Mouse (Mus musculus): ENCODE data around the gene Cuedc1. TPM values are rescaled to one million over a fixed set of nuclear protein-coding genes. Genes with fewer than 3 reads are reported as not detected.

The Cuedc1 gene
- total RNA-seq, 2 experiments from 2014 or later = 31.4 to 31.7 TPM

- DNase-seq (ENCODE audit: extremely low spot score in 1 of 2, low spot score in 2 of 2) = no peak
- intact Hi-C loops (cut with DNase I) = no loop called here
- Histone ChIP-seq H3K27ac (no peak overlapping the region), H3K4me3 (no peak overlapping the region)
- no peak for TF ChIP-seq CTCF (IDR thresholded peaks at IDR 0.05)
Measured at GRCm38 (mm10) chr11:88112078-88112477, 14.2 kb downstream of the Cuedc1 start.

- DNase-seq (ENCODE audit: extremely low spot score in 1 of 2, low spot score in 2 of 2) = no peak
- intact Hi-C loops (cut with DNase I) = no loop called here
- Histone ChIP-seq H3K4me3 (no peak overlapping the region), H3K27ac (no peak overlapping the region)
- TF ChIP-seq CTCF (IDR thresholded peaks at IDR 0.05) = no peak
Measured at GRCm38 (mm10) chr11:88112677-88113333, 14.9 kb downstream of the Cuedc1 start.

GRCm38 (mm10) chr11:88113543-88114271, 15.8 kb downstream of the Cuedc1 start:
- no peak for DNase-seq (ENCODE audit: extremely low spot score in 1 of 2, low spot score in 2 of 2)
- intact Hi-C loops (cut with DNase I) = no loop called here
- Histone ChIP-seq H3K4me3 (no peak overlapping the region), H3K27ac (no peak overlapping the region)
- TF ChIP-seq CTCF (IDR thresholded peaks at IDR 0.05) = no peak

- intact Hi-C loops (cut with DNase I) = no loop called here
- Histone ChIP-seq H3K4me3 (no peak overlapping the region), H3K27ac (no peak overlapping the region)
- DNase-seq (ENCODE audit: extremely low spot score in 1 of 2, low spot score in 2 of 2) = no peak
- no peak for TF ChIP-seq CTCF (IDR thresholded peaks at IDR 0.05)
Measured at GRCm38 (mm10) chr11:88114871-88115301, 17.0 kb downstream of the Cuedc1 start.

- intact Hi-C loops (cut with DNase I) = no loop called here
- no peak for TF ChIP-seq CTCF (IDR thresholded peaks at IDR 0.05)
- no peak overlapping the region for H3K27ac ChIP-seq
- H3K4me3 ChIP-seq = no peak overlapping the region
- DNase-seq (ENCODE audit: extremely low spot score in 1 of 2, low spot score in 2 of 2) = no peak
Measured at GRCm38 (mm10) chr11:88116568-88116967, 18.7 kb downstream of the Cuedc1 start.

- DNase-seq (ENCODE audit: extremely low spot score in 1 of 2, low spot score in 2 of 2) = no peak
- intact Hi-C loops (cut with DNase I) = loop anchor here (2.0 kb wide), 1 partner anchor 45 kb away; no protein-coding TSS in a partner anchor
- H3K27ac ChIP-seq = peak overlapping the region; percentile 70
- TF ChIP-seq CTCF (IDR thresholded peaks at IDR 0.05) = no peak
- no peak overlapping the region for H3K4me3 ChIP-seq
Measured at GRCm38 (mm10) chr11:88117356-88118090, 19.7 kb downstream of the Cuedc1 start.

- no peak for DNase-seq (ENCODE audit: extremely low spot score in 1 of 2, low spot score in 2 of 2)
- H3K27ac ChIP-seq = peak overlapping the region; percentile 70
- H3K4me3 ChIP-seq = no peak overlapping the region
- TF ChIP-seq CTCF (IDR thresholded peaks at IDR 0.05) = no peak
- intact Hi-C loops (cut with DNase I) = loop anchor here (2.0 kb wide), 1 partner anchor 45 kb away; no protein-coding TSS in a partner anchor
Measured at GRCm38 (mm10) chr11:88118091-88118440, 20.2 kb downstream of the Cuedc1 start.

- DNase-seq (ENCODE audit: extremely low spot score in 1 of 2, low spot score in 2 of 2) = peak; percentile 27 to 58
- Histone ChIP-seq H3K27ac (peak overlapping the region; percentile 70), H3K4me3 (no peak overlapping the region)
- TF ChIP-seq CTCF (IDR thresholded peaks at IDR 0.05) = no peak
- intact Hi-C loops (cut with DNase I) = loop anchor here (1.0 to 2.0 kb wide), 2 partner anchors 20 to 44 kb away; no protein-coding TSS in a partner anchor
Measured at GRCm38 (mm10) chr11:88118817-88119642, 21.2 kb downstream of the Cuedc1 start.

GRCm38 (mm10) chr11:88122545-88122944, 24.7 kb downstream of the Cuedc1 start:
- intact Hi-C loops (cut with DNase I) = no loop called here
- H3K27ac ChIP-seq = no peak overlapping the region
- DNase-seq (ENCODE audit: extremely low spot score in 1 of 2, low spot score in 2 of 2) = no peak
- no peak for TF ChIP-seq CTCF (IDR thresholded peaks at IDR 0.05)
- H3K4me3 ChIP-seq = no peak overlapping the region

GRCm38 (mm10) chr11:88123021-88123420, 25.2 kb downstream of the Cuedc1 start:
- no peak overlapping the region for H3K4me3 ChIP-seq
- TF ChIP-seq CTCF (IDR thresholded peaks at IDR 0.05) = no peak
- intact Hi-C loops (cut with DNase I) = no loop called here
- H3K27ac ChIP-seq = no peak overlapping the region
- DNase-seq (ENCODE audit: extremely low spot score in 1 of 2, low spot score in 2 of 2) = no peak

- no peak overlapping the region for H3K4me3 ChIP-seq
- intact Hi-C loops (cut with DNase I) = no loop called here
Measured at GRCm38 (mm10) chr11:88123731-88124130, 25.9 kb downstream of the Cuedc1 start.

More at GRCm38 (mm10) chr11:88123731-88124130, 25.9 kb downstream of the Cuedc1 start:
- no peak overlapping the region for H3K27ac ChIP-seq
- no peak for DNase-seq (ENCODE audit: extremely low spot score in 1 of 2, low spot score in 2 of 2)
- TF ChIP-seq CTCF (IDR thresholded peaks at IDR 0.05) = no peak

All from left cerebral cortex, adult 2 months (tissue).